Mouse (Mus musculus) left cerebral cortex, postnatal 14 days (tissue): Measurements from ENCODE around the gene 4933424G06Rik. TPM values are rescaled to one million over a fixed set of nuclear protein-coding genes. Genes with fewer than 3 reads are reported as not detected.

ENCODE experiments used
- DNase-seq, 2 experiments: peaks; one replicate each; pipeline ENCODE4 v3.0.0; 2021 to 2022; ENCODE audit warnings: low spot score in 2 of 2, mixed read lengths in 1 of 2
- intact Hi-C: fragments of 180-260 bp; cut with DNase I; formaldehyde crosslinking; loops from one replicate; pipeline ENCODE4 v1.15.1; 2025
- microRNA-seq, 2 experiments: library from miRNA; unstranded; fragments of <30 nt; microRNA quantifications; one replicate each; pipeline ENCODE4 v1.2.0; 2022
- total RNA-seq, 2 experiments: library from RNA; stranded (reverse); gene quantifications; 2 replicates each; pipeline ENCODE4 v1.2.3; 2021

Gene 4933424G06Rik
- total RNA-seq, 2 experiments from 2014 or later = 1.3 to 1.7 TPM

DNA sequence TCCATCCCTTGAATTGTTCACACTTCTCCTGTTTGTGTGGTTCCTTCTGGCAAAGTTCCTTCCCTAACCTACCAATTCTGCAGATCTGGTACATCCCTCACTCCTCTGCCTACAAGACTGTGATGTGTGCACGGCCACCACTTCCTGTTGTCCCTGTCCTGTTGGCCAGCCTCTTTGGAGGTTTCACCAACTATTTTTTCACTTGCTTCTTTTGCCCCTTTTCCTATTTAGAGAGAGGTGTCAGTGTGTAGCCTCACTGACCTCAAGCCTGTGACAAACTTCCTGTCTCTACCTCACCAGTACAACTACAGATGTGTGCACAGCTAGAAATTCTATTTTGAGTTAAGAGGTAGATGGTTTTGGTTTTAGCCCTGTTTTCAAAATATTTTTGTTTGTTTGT lies 97.1 kb downstream of the 4933424G06Rik start:
- intact Hi-C loops = no loop called here
- DNase-seq = no peak

Small RNA genes lying within 50 kb of the gene (microRNA-seq; reads per million reads assigned to microRNA genes)
- gene Gm24133 = 0 reads per million in 2 experiments

Other genes starting within 250 kb of the 4933424G06Rik start
- 10 to 100 TPM; 12.6 to 13.5 TPM for gene Cnnm4, start 238.5 kb upstream of the 4933424G06Rik start, total RNA-seq
- 10 to 100 TPM; 28.7 to 30.4 TPM for gene Cnnm3, start 198.3 kb upstream of the 4933424G06Rik start, total RNA-seq
- 1 to 10 TPM; 5.2 to 6.4 TPM for gene Ankrd23, start 173.3 kb upstream of the 4933424G06Rik start, total RNA-seq
- gene Gm42417, start 170.7 kb upstream of the 4933424G06Rik start, total RNA-seq = not detected
- gene Ankrd39, start 162.7 kb upstream of the 4933424G06Rik start, total RNA-seq = 10 to 100 TPM; 13.9 to 18.7 TPM
- 10 to 100 TPM; 16.2 to 20.2 TPM for gene Sema4c, start 151.8 kb upstream of the 4933424G06Rik start, total RNA-seq
- under 1 TPM in 1 of 2 experiments, not detected in 1; 0.53 TPM for gene Fam178b, start 27.0 kb upstream of the 4933424G06Rik start, total RNA-seq
- gene Cox5b, start 18.7 kb upstream of the 4933424G06Rik start, total RNA-seq = 100 to 1,000 TPM; 688 to 718 TPM
- gene Actr1b, start 4.3 kb downstream of the 4933424G06Rik start, total RNA-seq = 100 to 1,000 TPM; 273 to 294 TPM
- 1 to 10 TPM; 1.7 TPM for gene Zap70, start 51.6 kb downstream of the 4933424G06Rik start, total RNA-seq
- gene Tmem131, start 233.5 kb downstream of the 4933424G06Rik start, total RNA-seq = 10 to 100 TPM; 57.2 to 60.2 TPM